Comparison of ENCODE assay signal across 8 mouse cellular contexts in genomic region chr4:138426778-138427705, GRCm38 (mm10). TPM values are rescaled to one million over a fixed set of nuclear protein-coding genes. Genes with fewer than 3 reads are reported as not detected.
DNase-seq lines count a peak whose midpoint lies in the region; ATAC-seq and TF ChIP-seq lines count a peak whose summit lies in the region.

No protein-coding gene starts in this region.

- peak overlapping the region; percentile 10; the same call in 1 of the 2 replicates for H3K9ac ChIP-seq in forebrain, embryonic 14.5 days (ENCODE audit: low read length)
- H3K9ac ChIP-seq in lung, embryonic 15.5 days: no peak overlapping the region

- 40% methylated on average over 22 of the region's 22 CpGs for WGBS in forebrain, embryonic 14.5 days
- WGBS in lung, embryonic 15.5 days: 37% methylated on average over 22 of the region's 22 CpGs

- no peaks in the 10 kb centered on the region for H3K36me3 ChIP-seq in forebrain, embryonic 14.5 days (ENCODE audit: control insufficient read depth, insufficient read depth, low read length)
- H3K36me3 ChIP-seq in lung, embryonic 15.5 days: no peaks in the 10 kb centered on the region

- ATAC-seq in forebrain, embryonic 14.5 days: peak; percentile 60
- no peak for ATAC-seq in lung, embryonic 15.5 days (ENCODE audit: borderline replicate concordance, extremely low read depth, low FRiP score, low TSS enrichment)

- DNase-seq in MEL-GATA-1-ER (ENCODE audit: extremely low read depth, low read depth): peak; percentile 65
- DNase-seq in cerebellum, adult 11 months: peak; percentile 81
- DNase-seq in forebrain, embryonic 14.5 days (ENCODE audit: low spot score): peak; percentile 88
- peak; percentile 82 to 90 for DNase-seq in heart, postnatal 36 days
- peak; percentile 92 to 93 for DNase-seq in layer of hippocampus, adult 2 months (ENCODE audit: low spot score in 2 of 2)
- peak; percentile 59 for DNase-seq in ovary, postnatal 10 days (ENCODE audit: low spot score)
- peak; percentile 44 for DNase-seq in thymus, postnatal 0 days (ENCODE audit: low spot score)

- H3K4me2 ChIP-seq in forebrain, embryonic 14.5 days (ENCODE audit: low read length): 0 out of 2 replicates have a peak overlapping the region, but pooled peaks have one; percentile 8
- peak overlapping the region; percentile 25 for H3K4me2 ChIP-seq in lung, embryonic 15.5 days

- H3K27me3 ChIP-seq in forebrain, embryonic 14.5 days (replicated peaks; ENCODE audit: control insufficient read depth, insufficient read depth, low read length): no peaks in the 10 kb centered on the region
- peaks cover 3% of the 10 kb centered on the region; the same call in 1 of the 2 replicates for H3K27me3 ChIP-seq in lung, embryonic 15.5 days

- TF ChIP-seq CTCF in layer of hippocampus, adult 2 months (conservative IDR thresholded peaks at IDR 0.05): peak; percentile 87

- intact Hi-C loops in heart, postnatal 36 days (cut with DNase I): loop anchor here (1.0 to 10.0 kb wide), 3 partner anchors 48 to 312 kb away; no protein-coding TSS in a partner anchor

- H3K27ac ChIP-seq in forebrain, embryonic 14.5 days (ENCODE audit: low read depth, low read length): no peak overlapping the region
- peak overlapping the region; percentile 73 for H3K27ac ChIP-seq in layer of hippocampus, adult 2 months
- H3K27ac ChIP-seq in lung, embryonic 15.5 days: no peak overlapping the region

- H3K4me1 ChIP-seq in forebrain, embryonic 14.5 days (ENCODE audit: control insufficient read depth, insufficient read depth, low read length): no peaks in the 10 kb centered on the region
- H3K4me1 ChIP-seq in lung, embryonic 15.5 days: 0 out of 2 replicates have a peak, but pooled peaks cover 3% of the 10 kb centered on the region

- H3K9me3 ChIP-seq in forebrain, embryonic 14.5 days (replicated peaks; ENCODE audit: control insufficient read depth, low read length): no peaks in the 10 kb centered on the region
- no peaks in the 10 kb centered on the region for H3K9me3 ChIP-seq in lung, embryonic 15.5 days

- no peak overlapping the region for H3K4me3 ChIP-seq in forebrain, embryonic 14.5 days (ENCODE audit: low read depth, low read length)
- peak overlapping the region; percentile 6; the same call in 1 of the 2 replicates for H3K4me3 ChIP-seq in layer of hippocampus, adult 2 months
- H3K4me3 ChIP-seq in lung, embryonic 15.5 days: no peak overlapping the region

RNA-seq across cellular contexts. Expression of gene Mul1, which starts 7.4 kb away (rescaled TPM):
- 16.2 and 21.9 TPM in 2 replicates for polyA plus RNA-seq in forebrain, embryonic 14.5 days (2014; fragmentation: Nextera tagmentation; extraction: Ambion mirVana)
- 10 to 100 TPM; 75.2 to 79.0 TPM for total RNA-seq in heart, postnatal 36 days (2021)
- 10 to 100 TPM; 54.4 to 57.9 TPM for total RNA-seq in layer of hippocampus, adult 2 months (2021)
- polyA plus RNA-seq in lung, embryonic 15.5 days (2015; fragmentation: Nextera tagmentation; extraction: Ambion mirVana): 17.6 and 18.3 TPM in 2 replicates
- polyA plus RNA-seq in thymus, postnatal 0 days (2015; fragmentation: Nextera tagmentation; extraction: Ambion mirVana): 13.7 and 17.7 TPM in 2 replicates

RNA-seq across cellular contexts. Expression of gene Camk2n1, which starts 27.1 kb away (rescaled TPM):
- 7.5 and 7.8 TPM in 2 replicates for polyA plus RNA-seq in forebrain, embryonic 14.5 days (2014; fragmentation: Nextera tagmentation; extraction: Ambion mirVana)
- 10 to 100 TPM in 1 of 2 experiments, 1 to 10 TPM in 1; 9.9 to 11.0 TPM for total RNA-seq in heart, postnatal 36 days (2021)
- 100 to 1,000 TPM; 378 to 385 TPM for total RNA-seq in layer of hippocampus, adult 2 months (2021)
- polyA plus RNA-seq in lung, embryonic 15.5 days (2015; fragmentation: Nextera tagmentation; extraction: Ambion mirVana): 2.8 and 2.9 TPM in 2 replicates
- polyA plus RNA-seq in thymus, postnatal 0 days (2015; fragmentation: Nextera tagmentation; extraction: Ambion mirVana): 0.36 and 0.47 TPM in 2 replicates

RNA-seq across cellular contexts. Expression of gene Fam43b, which starts 30.7 kb away (rescaled TPM):
- 1.8 and 4.8 TPM in 2 replicates for polyA plus RNA-seq in forebrain, embryonic 14.5 days (2014; fragmentation: Nextera tagmentation; extraction: Ambion mirVana)
- total RNA-seq in heart, postnatal 36 days (2021): not detected
- 10 to 100 TPM; 26.5 to 33.1 TPM for total RNA-seq in layer of hippocampus, adult 2 months (2021)
- not detected in 2 replicates for polyA plus RNA-seq in lung, embryonic 15.5 days (2015; fragmentation: Nextera tagmentation; extraction: Ambion mirVana)
- 0.14 and 0.26 TPM in 2 replicates for polyA plus RNA-seq in thymus, postnatal 0 days (2015; fragmentation: Nextera tagmentation; extraction: Ambion mirVana)

RNA-seq across cellular contexts. Expression of gene Cda, which starts 59.2 kb away (rescaled TPM):
- polyA plus RNA-seq in forebrain, embryonic 14.5 days (2014; fragmentation: Nextera tagmentation; extraction: Ambion mirVana): 2.2 and 2.3 TPM in 2 replicates
- total RNA-seq in heart, postnatal 36 days (2021): 1 to 10 TPM in 1 of 2 experiments, under 1 TPM in 1; 0.65 to 2.1 TPM
- 1 to 10 TPM; 1.9 to 3.2 TPM for total RNA-seq in layer of hippocampus, adult 2 months (2021)
- polyA plus RNA-seq in lung, embryonic 15.5 days (2015; fragmentation: Nextera tagmentation; extraction: Ambion mirVana): 21.7 and 22.9 TPM in 2 replicates
- 0.36 and 0.55 TPM in 2 replicates for polyA plus RNA-seq in thymus, postnatal 0 days (2015; fragmentation: Nextera tagmentation; extraction: Ambion mirVana)
